Mouse (Mus musculus): ENCODE data around the gene Harbi1. TPM values are rescaled to one million over a fixed set of nuclear protein-coding genes. Genes with fewer than 3 reads are reported as not detected.
"Not testable (repeated sequence)": the region's sequence is repeated elsewhere in the genome, so short reads cannot be mapped to it uniquely, and the experiment has no call there.

Gene Harbi1
- polyA plus RNA-seq, 1 experiment: 8.4 TPM

- DNase-seq (ENCODE audit: low read depth): no peak
- no peak for TF ChIP-seq POLR2A (IDR thresholded peaks at IDR 0.05; ENCODE audit: borderline replicate concordance, extremely low read depth, insufficient read depth, insufficient read length, poor library complexity, severe bottlenecking)
- no peak for TF ChIP-seq CTCF (IDR thresholded peaks at IDR 0.05; ENCODE audit: borderline replicate concordance, extremely low read depth, insufficient read depth, insufficient read length)
Measured at GRCm38 (mm10) chr2:91718276-91718675, 7.6 kb downstream of the Harbi1 start.

DNA sequence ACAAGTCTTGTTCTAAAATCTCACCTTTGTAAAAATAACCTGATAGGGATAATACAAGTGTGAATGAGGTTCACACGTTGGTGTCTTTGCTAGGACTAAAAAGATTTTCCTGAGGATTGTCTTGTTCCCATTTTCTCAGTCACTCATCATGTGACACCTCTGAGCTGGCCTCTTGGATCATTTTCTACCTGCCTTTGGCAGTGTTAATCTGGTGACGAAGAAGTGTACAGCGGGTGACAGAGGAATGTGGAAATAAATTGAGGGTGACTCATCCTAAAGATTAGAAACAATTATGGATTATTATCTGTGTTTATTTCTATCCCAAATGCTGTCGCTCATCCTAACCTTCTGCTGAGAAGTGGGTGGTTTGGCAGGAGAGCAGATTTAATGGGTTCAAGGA, 12.7 kb downstream of the Harbi1 start:
- TF ChIP-seq CTCF (IDR thresholded peaks at IDR 0.05; ENCODE audit: borderline replicate concordance, extremely low read depth, insufficient read depth, insufficient read length) (no peak), POLR2A (IDR thresholded peaks at IDR 0.05; ENCODE audit: borderline replicate concordance, extremely low read depth, insufficient read depth, insufficient read length, poor library complexity, severe bottlenecking) (no peak)
- no peak for DNase-seq (ENCODE audit: low read depth)

- no peak for DNase-seq (ENCODE audit: low read depth)
- TF ChIP-seq CTCF (IDR thresholded peaks at IDR 0.05; ENCODE audit: borderline replicate concordance, extremely low read depth, insufficient read depth, insufficient read length) (no peak), POLR2A (IDR thresholded peaks at IDR 0.05; ENCODE audit: borderline replicate concordance, extremely low read depth, insufficient read depth, insufficient read length, poor library complexity, severe bottlenecking) (no peak)
Measured at GRCm38 (mm10) chr2:91723951-91724350, 13.3 kb downstream of the Harbi1 start.

DNA sequence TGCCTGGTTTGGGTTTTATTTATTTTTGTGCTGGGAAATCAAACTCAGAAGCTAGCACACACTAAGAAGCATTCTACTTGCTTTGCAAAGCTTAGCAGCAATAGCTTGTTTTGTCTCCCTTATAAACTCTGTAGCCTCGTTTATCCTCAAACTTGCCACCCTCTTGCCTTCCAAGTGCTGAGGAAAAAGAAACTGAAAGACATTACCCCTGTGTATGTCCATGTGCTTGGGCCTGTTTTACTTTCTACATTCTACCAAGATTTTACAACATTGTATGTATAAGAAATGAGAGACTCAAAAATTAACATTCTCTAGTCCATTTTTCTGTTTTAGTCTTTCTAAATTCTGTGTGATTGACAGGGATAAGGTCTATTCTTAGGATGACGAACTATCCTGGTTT, 14.1 kb downstream of the Harbi1 start:
- no peak for DNase-seq (ENCODE audit: low read depth)

DNA sequence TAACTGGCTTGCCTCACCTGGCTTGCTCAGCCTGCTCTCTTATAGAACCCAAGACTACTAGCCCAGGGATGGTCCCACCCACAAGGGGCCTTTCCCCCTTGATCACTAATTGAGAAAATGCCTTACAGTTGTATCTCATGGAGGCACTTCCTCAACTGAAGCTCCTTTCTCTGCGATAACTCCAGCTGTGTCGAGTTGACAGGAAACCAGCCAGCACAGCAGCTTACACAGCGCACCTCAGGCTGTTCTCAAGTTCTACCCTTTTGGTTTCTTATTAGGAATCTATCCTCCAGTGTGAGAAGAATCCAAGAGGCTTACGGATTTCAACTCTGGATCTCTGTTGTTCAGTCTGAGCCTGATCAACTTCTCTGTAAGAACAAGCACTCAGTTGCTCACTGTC, 14.8 kb downstream of the Harbi1 start:
- DNase-seq (ENCODE audit: low read depth): not testable (repeated sequence)

More for the DNA sequence above, 14.1 kb downstream of the Harbi1 start:
- TF ChIP-seq POLR2A (IDR thresholded peaks at IDR 0.05; ENCODE audit: borderline replicate concordance, extremely low read depth, insufficient read depth, insufficient read length, poor library complexity, severe bottlenecking): no peak
- TF ChIP-seq CTCF (IDR thresholded peaks at IDR 0.05; ENCODE audit: borderline replicate concordance, extremely low read depth, insufficient read depth, insufficient read length): no peak

DNA sequence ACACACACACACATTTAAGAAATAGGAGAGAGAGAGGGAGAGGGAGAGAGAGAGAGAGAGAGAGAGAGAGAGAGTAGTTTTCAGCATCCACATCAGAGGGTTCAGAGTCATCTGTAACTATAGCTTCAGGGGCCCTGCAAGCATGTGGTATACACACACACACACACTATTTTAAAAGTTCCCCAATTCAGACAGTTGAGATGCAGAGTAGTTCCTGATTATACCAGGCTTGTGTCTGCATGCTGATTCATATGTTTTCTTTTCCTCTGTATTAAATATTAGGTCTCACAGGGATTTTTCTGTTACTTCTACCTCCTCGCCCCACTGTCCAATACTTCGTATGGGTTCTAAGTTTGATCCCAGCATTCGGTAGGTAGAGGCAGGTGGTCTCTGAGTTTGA, 16.4 kb downstream of the Harbi1 start:
- no peak for TF ChIP-seq CTCF (IDR thresholded peaks at IDR 0.05; ENCODE audit: borderline replicate concordance, extremely low read depth, insufficient read depth, insufficient read length)
- TF ChIP-seq POLR2A (IDR thresholded peaks at IDR 0.05; ENCODE audit: borderline replicate concordance, extremely low read depth, insufficient read depth, insufficient read length, poor library complexity, severe bottlenecking): no peak
- no peak for DNase-seq (ENCODE audit: low read depth)

DNA sequence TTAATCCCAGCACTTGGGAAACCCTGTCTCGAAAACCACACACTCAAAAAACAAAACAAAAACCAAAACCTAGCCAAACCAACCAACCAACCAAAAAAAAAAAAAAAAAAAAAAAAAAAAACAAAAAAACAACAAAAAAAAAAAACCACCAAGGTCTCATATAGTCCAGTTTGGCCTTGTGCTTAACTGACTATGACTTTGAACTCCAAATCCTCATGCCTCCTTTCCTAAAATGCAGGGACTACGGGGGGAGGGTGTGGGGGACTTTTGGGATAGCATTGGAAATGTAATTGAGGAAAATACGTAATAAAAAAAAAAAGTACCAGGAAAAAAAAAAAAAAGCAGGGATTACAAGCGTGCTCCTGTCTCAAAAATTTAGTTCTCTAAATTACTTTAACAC, 18.9 kb downstream of the Harbi1 start:
- TF ChIP-seq POLR2A (IDR thresholded peaks at IDR 0.05; ENCODE audit: borderline replicate concordance, extremely low read depth, insufficient read depth, insufficient read length, poor library complexity, severe bottlenecking) (no peak), CTCF (IDR thresholded peaks at IDR 0.05; ENCODE audit: borderline replicate concordance, extremely low read depth, insufficient read depth, insufficient read length) (no peak)
- DNase-seq (ENCODE audit: low read depth): no peak

DNA sequence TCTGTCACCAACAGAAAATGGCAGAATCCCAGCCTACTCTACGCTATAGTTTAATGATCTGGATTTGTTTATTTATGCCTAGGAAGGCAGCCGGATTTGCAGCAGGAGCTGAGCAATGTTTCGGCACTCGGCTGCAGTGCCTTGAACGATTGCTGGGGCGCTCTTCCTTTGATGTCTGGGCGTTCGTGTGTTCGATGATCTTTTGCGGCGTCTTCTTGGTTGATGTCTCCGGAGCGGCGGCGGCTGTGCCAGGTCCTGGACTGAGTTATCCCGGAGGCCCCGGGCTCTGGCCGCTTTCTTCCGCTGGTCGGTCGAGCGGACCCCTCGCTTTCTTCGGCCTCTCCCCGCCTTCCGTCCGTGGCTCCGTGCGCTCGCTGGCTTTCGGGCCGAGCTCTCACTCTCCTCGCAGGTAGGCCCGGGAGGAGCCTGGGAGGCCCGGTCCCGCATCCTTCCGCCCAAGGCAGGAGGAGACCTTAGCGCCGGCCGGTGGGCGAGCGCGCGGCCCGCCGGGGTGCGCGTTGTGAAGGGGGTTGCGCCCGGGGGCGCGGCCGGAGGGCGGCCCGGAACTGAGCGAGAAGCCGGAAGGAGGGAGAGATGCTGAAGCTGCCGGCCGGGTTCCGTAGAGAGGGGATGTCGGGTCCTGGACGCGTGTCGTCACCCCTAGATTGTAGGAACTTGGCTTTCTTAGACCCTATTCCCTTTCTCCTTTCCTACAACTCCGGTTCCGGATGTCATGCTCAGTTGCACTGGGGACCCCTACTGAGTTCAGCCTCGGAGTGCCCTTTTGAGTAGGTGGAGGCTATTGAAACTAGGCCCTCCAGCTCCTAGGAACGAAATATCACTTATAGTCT, 19.5 kb downstream of the Harbi1 start, which contains the start of gene Ambra1:
TSS of gene Ambra1 (plus strand) at position 164 of the 851 bp plus-strand sequence.
- TF ChIP-seq POLR2A (IDR thresholded peaks at IDR 0.05; ENCODE audit: borderline replicate concordance, extremely low read depth, insufficient read depth, insufficient read length, poor library complexity, severe bottlenecking): peak; percentile 49; the same call in 1 of the 2 replicates
- no peak for TF ChIP-seq CTCF (IDR thresholded peaks at IDR 0.05; ENCODE audit: borderline replicate concordance, extremely low read depth, insufficient read depth, insufficient read length)
- DNase-seq (ENCODE audit: low read depth): peak; percentile 99

DNA sequence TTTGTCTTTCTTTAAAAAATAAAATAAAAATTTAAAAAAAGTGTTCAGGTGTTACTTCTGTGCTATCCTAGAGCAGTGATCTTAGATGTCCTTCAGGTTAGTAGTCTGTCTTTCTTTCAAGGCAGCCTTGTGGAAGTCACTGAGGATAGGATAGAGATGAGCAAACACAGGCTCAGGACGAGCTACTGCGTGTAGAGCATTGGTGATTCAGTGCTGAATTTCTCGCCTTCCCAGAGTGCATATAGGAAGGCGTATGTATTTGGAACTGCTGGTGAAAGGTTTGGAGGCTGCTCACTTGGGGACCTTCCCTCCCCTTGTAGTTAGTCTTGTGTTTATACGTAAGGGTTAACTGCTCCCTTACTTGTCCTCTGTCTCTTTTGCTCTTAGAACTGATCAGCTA, 24.6 kb downstream of the Harbi1 start:
- TF ChIP-seq CTCF (IDR thresholded peaks at IDR 0.05; ENCODE audit: borderline replicate concordance, extremely low read depth, insufficient read depth, insufficient read length) (no peak), POLR2A (IDR thresholded peaks at IDR 0.05; ENCODE audit: borderline replicate concordance, extremely low read depth, insufficient read depth, insufficient read length, poor library complexity, severe bottlenecking) (no peak)

GRCm38 (mm10) chr2:91739586-91739985, 28.9 kb downstream of the Harbi1 start:
- no peak for DNase-seq (ENCODE audit: low read depth)
- TF ChIP-seq POLR2A (IDR thresholded peaks at IDR 0.05; ENCODE audit: borderline replicate concordance, extremely low read depth, insufficient read depth, insufficient read length, poor library complexity, severe bottlenecking) (no peak), CTCF (IDR thresholded peaks at IDR 0.05; ENCODE audit: borderline replicate concordance, extremely low read depth, insufficient read depth, insufficient read length) (no peak)

More for the DNA sequence above, 24.6 kb downstream of the Harbi1 start:
- DNase-seq (ENCODE audit: low read depth): no peak

DNA sequence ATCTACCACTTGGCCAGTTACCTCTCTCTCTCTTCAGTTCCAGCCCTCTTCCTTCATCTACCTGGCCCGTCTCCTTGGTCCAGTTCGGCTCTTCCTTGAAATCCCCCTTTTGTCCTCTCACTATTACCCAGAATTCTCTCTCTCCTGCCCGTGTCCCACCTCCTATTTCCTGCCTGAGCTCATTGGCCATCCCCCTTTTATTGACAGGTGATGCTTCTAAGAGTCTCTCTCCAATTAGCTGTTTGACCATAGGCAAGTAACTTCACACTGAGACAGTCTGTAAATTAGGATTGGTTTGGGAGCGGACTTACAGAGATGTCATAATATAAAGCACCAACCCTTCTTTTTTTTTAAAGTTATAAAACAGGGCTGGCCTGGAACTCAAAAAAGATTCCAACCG, 34.0 kb downstream of the Harbi1 start:
- DNase-seq (ENCODE audit: low read depth): no peak
- TF ChIP-seq CTCF (IDR thresholded peaks at IDR 0.05; ENCODE audit: borderline replicate concordance, extremely low read depth, insufficient read depth, insufficient read length) (no peak), POLR2A (IDR thresholded peaks at IDR 0.05; ENCODE audit: borderline replicate concordance, extremely low read depth, insufficient read depth, insufficient read length, poor library complexity, severe bottlenecking) (no peak)

DNA sequence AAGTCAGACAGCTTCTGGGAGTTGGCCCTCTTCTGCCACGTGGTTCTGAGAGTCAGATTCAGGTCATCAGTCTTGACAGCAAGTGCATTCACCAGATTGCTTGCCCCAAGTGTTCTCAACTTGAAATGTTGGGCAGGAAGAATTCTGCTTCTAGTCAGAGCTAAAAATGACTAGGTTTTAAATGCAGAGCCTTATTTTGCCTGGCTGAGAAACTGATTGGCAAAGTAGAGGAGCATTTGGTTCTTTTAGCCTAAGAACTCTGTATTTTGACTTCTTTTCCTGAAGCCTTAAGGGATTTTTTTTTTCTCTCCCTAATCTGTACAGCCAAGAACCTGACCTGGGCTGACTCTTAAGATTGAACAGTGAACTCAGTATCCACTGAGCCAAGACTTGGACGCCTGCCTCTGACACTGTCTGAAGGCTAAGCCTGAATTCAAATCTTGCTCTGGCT, 39.2 kb downstream of the Harbi1 start:
- TF ChIP-seq POLR2A (IDR thresholded peaks at IDR 0.05; ENCODE audit: borderline replicate concordance, extremely low read depth, insufficient read depth, insufficient read length, poor library complexity, severe bottlenecking) (no peak), CTCF (IDR thresholded peaks at IDR 0.05; ENCODE audit: borderline replicate concordance, extremely low read depth, insufficient read depth, insufficient read length) (no peak)
- no peak for DNase-seq (ENCODE audit: low read depth)

Other genes with a start within 250 kb of the Harbi1 start
- 82.5 and 106 TPM in 2 replicates for gene Ckap5, start 184.1 kb upstream of the Harbi1 start, polyA plus RNA-seq (2012; rRNA removed)
- 0.18 TPM in 2 replicates for gene F2, start 74.4 kb upstream of the Harbi1 start, polyA plus RNA-seq (2012; rRNA removed)
- gene Zfp408, start 61.1 kb upstream of the Harbi1 start, polyA plus RNA-seq (2012; rRNA removed): 26.8 and 27.3 TPM in 2 replicates
- 86.5 and 90.0 TPM in 2 replicates for gene Arhgap1, start 61.0 kb upstream of the Harbi1 start, polyA plus RNA-seq (2012; rRNA removed)
- 62.0 and 71.0 TPM in 2 replicates for gene Atg13, start 276 bp upstream of the Harbi1 start, polyA plus RNA-seq (2012; rRNA removed)
- gene Ambra1, start 19.3 kb downstream of the Harbi1 start, polyA plus RNA-seq (2012; rRNA removed): 26.8 and 45.3 TPM in 2 replicates
- gene Chrm4, start 216.4 kb downstream of the Harbi1 start, polyA plus RNA-seq (2012; rRNA removed): 2.0 and 2.5 TPM in 2 replicates
- 198 and 297 TPM in 2 replicates for gene Mdk, start 221.4 kb downstream of the Harbi1 start, polyA plus RNA-seq (2012; rRNA removed)
- gene Gm9821, start 234.9 kb downstream of the Harbi1 start, polyA plus RNA-seq (2012; rRNA removed): not detected in 2 replicates

All from brain, embryonic 14.5 days (tissue).